Mouse (Mus musculus) stomach, postnatal 0 days (tissue): ENCODE data around the gene Ccdc158.

Experiments used
- CTCF ChIP-seq: IDR thresholded peaks from 2 replicates; pipeline ENCODE4 v1.5.1; 2016; ENCODE audit warnings: antibody characterized with exemption, low read depth, mild to moderate bottlenecking, moderate library complexity
- EP300 ChIP-seq: optimal IDR thresholded peaks from 2 replicates; pipeline ENCODE3; 2016; ENCODE audit warnings: antibody characterized with exemption

DNA sequence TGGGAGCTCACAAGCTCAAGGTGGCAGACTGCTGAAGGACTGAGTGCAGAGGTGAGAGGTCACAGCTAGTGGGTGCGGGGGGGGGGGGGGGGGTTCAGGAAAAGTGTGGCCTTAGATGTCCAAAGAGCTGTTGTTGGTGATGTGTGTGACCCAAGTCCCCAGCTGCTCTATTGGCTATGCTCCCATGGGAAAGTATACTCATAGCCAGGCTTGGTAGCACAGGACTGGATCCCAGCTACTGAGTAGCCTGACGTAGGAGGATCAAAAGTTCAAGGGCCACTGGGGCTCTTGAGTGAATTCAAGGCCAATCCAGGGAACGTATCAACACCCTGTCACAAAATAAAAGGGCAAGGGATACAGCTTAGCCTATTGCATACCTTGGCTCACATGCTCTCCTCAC lies 43.8 kb upstream of the Ccdc158 start:
- TF ChIP-seq CTCF (no peak), EP300 (no peak)
